Mouse (Mus musculus) layer of hippocampus, adult 2 months (tissue): Measurements from ENCODE around the gene Tldc2. TPM values are rescaled to one million over a fixed set of nuclear protein-coding genes. Genes with fewer than 3 reads are reported as not detected.

ENCODE experiments used
- DNase-seq, 2 experiments: peaks; one replicate each; pipeline ENCODE4 v3.0.0; 2022; ENCODE audit warnings: low spot score in 2 of 2
- H3K27ac ChIP-seq: fragments of 200-600 bp; 2 replicates; pipeline ENCODE4 v1.8.1; 2022
- H3K4me3 ChIP-seq: fragments of 200-600 bp; 2 replicates; pipeline ENCODE4 v1.8.1; 2022; ENCODE audit warnings: mild to moderate bottlenecking
- CTCF ChIP-seq: fragments of 200-600 bp; conservative IDR thresholded peaks from 2 replicates; pipeline ENCODE4 v1.8.1; 2022; ENCODE audit warnings: antibody characterized with exemption, mild to moderate bottlenecking, moderate library complexity
- total RNA-seq, 2 experiments: library from RNA; stranded (reverse); gene quantifications; 2 replicates each; pipeline ENCODE4 v1.2.3; 2021

Gene Tldc2
- total RNA-seq, 2 experiments from 2014 or later: not detected

GRCm38 (mm10) chr2:157137959-157138731 lies 51.3 kb downstream of the Tldc2 start:
- no peak for TF ChIP-seq CTCF
- no peak overlapping the region for H3K27ac ChIP-seq
- DNase-seq: no peak
- H3K4me3 ChIP-seq: no peak overlapping the region

GRCm38 (mm10) chr2:157138808-157139207 lies 52.0 kb downstream of the Tldc2 start:
- Histone ChIP-seq H3K4me3 (no peak overlapping the region), H3K27ac (no peak overlapping the region)
- no peak for TF ChIP-seq CTCF
- no peak for DNase-seq

GRCm38 (mm10) chr2:157139251-157139802 lies 52.5 kb downstream of the Tldc2 start:
- DNase-seq: no peak
- TF ChIP-seq CTCF: no peak
- no peak overlapping the region for H3K27ac ChIP-seq
- H3K4me3 ChIP-seq: no peak overlapping the region

GRCm38 (mm10) chr2:157141962-157142361 lies 55.1 kb downstream of the Tldc2 start:
- no peak for DNase-seq
- no peak for TF ChIP-seq CTCF
- Histone ChIP-seq H3K27ac (no peak overlapping the region), H3K4me3 (no peak overlapping the region)

GRCm38 (mm10) chr2:157144132-157144531 lies 57.3 kb downstream of the Tldc2 start:
- no peak for TF ChIP-seq CTCF
- H3K27ac ChIP-seq: no peak overlapping the region
- DNase-seq: no peak
- H3K4me3 ChIP-seq: no peak overlapping the region

GRCm38 (mm10) chr2:157145173-157145572 lies 58.3 kb downstream of the Tldc2 start:
- DNase-seq: no peak
- H3K27ac ChIP-seq: no peak overlapping the region
- TF ChIP-seq CTCF: no peak
- H3K4me3 ChIP-seq: no peak overlapping the region

Other genes starting within 250 kb of the Tldc2 start
- 1 to 10 TPM in 1 of 2 experiments, under 1 TPM in 1; 0.77 to 1.4 TPM for gene Tgif2, start 247.0 kb upstream of the Tldc2 start, total RNA-seq
- 1 to 10 TPM; 3.4 to 4.7 TPM for gene 4930518I15Rik, start 229.1 kb upstream of the Tldc2 start, total RNA-seq
- gene Rab5if, start 223.9 kb upstream of the Tldc2 start, total RNA-seq: 10 to 100 TPM; 89.3 to 92.1 TPM
- gene Sla2, start 199.9 kb upstream of the Tldc2 start, total RNA-seq: under 1 TPM; 0.31 to 0.34 TPM
- gene Ndrg3, start 95.0 kb upstream of the Tldc2 start, total RNA-seq: 100 to 1,000 TPM; 416 to 430 TPM
- gene Dsn1, start 79.9 kb upstream of the Tldc2 start, total RNA-seq: 1 to 10 TPM; 2.8 to 3.7 TPM
- 10 to 100 TPM; 31.4 to 36.3 TPM for gene Soga1, start 7.8 kb upstream of the Tldc2 start, total RNA-seq
- gene Samhd1, start 48.2 kb downstream of the Tldc2 start, total RNA-seq: 10 to 100 TPM; 14.3 to 16.8 TPM
- gene Rbl1, start 117.5 kb downstream of the Tldc2 start, total RNA-seq: 1 to 10 TPM; 1.5 to 1.7 TPM
- 100 to 1,000 TPM; 132 to 138 TPM for gene Rpn2, start 192.0 kb downstream of the Tldc2 start, total RNA-seq
- 1 to 10 TPM in 1 of 2 experiments, under 1 TPM in 1; 0.61 to 1.2 TPM for gene Mroh8, start 192.5 kb downstream of the Tldc2 start, total RNA-seq